Mouse (Mus musculus) brain, embryonic 14.5 days (tissue): Measurements from ENCODE around the gene Gm33543.

Experiments
- CTCF ChIP-seq: fragments of 200-500 bp; IDR thresholded peaks from 2 replicates; pipeline ENCODE4 v1.5.1; 2012; ENCODE audit warnings: inconsistent platforms, mild to moderate bottlenecking, moderate library complexity, borderline replicate concordance; ENCODE audit not compliant: insufficient read depth, insufficient read length; ENCODE audit errors: extremely low read depth
- POLR2A ChIP-seq: fragments of 200-500 bp; IDR thresholded peaks from 2 replicates; pipeline ENCODE4 v1.6.1; 2012; ENCODE audit warnings: mild to moderate bottlenecking, inconsistent platforms, borderline replicate concordance; ENCODE audit not compliant: poor library complexity, insufficient read depth, insufficient read length, severe bottlenecking; ENCODE audit errors: extremely low read depth

- TF ChIP-seq CTCF (no peak), POLR2A (no peak)
Measured at GRCm38 (mm10) chr10:95842789-95843637, at the start of gene Gm33543.
